Mouse (Mus musculus): Measurements from ENCODE around the gene Ppp1r16b. TPM values are rescaled to one million over a fixed set of nuclear protein-coding genes. Genes with fewer than 3 reads are reported as not detected.

The Ppp1r16b gene
- polyA plus RNA-seq (2017; shearing (Covaris generic)): 10 to 100 TPM; 48.1 to 50.0 TPM

GRCm38 (mm10) chr2:158665098-158665497 is at the start of gene Ppp1r16b:
TSS of gene Ppp1r16b (plus strand) at chr2:158665398.

GRCm38 (mm10) chr2:158624718-158625222 is 40.4 kb upstream of the Ppp1r16b start, which contains the start of gene Actr5:
TSS of gene Actr5 (plus strand) at chr2:158624888.

GRCm38 (mm10) chr2:158767742-158768339 is 102.6 kb downstream of the Ppp1r16b start, which contains the start of gene Fam83d:
TSS of gene Fam83d (plus strand) at chr2:158768093.

GRCm38 (mm10) chr2:158794494-158795004 is 129.4 kb downstream of the Ppp1r16b start, which contains the start of gene Dhx35:
TSS of gene Dhx35 (plus strand) at chr2:158794807.

Other genes starting within 250 kb of the Ppp1r16b start
- 1 to 10 TPM in 1 of 2 experiments, not detected in 1; 1.6 TPM for gene Adig, start 162.8 kb upstream of the Ppp1r16b start, polyA plus RNA-seq (2017; shearing (Covaris generic))
- under 1 TPM in 1 of 2 experiments, not detected in 1; 0.43 TPM for gene Arhgap40, start 152.6 kb upstream of the Ppp1r16b start, polyA plus RNA-seq (2017; shearing (Covaris generic))
- gene Slc32a1, start 54.6 kb upstream of the Ppp1r16b start, polyA plus RNA-seq (2017; shearing (Covaris generic)): not detected
- 10 to 100 TPM; 35.6 to 52.9 TPM for gene Actr5, start 40.5 kb upstream of the Ppp1r16b start, polyA plus RNA-seq (2017; shearing (Covaris generic))
- under 1 TPM; 0.20 to 0.94 TPM for gene Fam83d, start 102.7 kb downstream of the Ppp1r16b start, polyA plus RNA-seq (2017; shearing (Covaris generic))
- 10 to 100 TPM; 15.7 to 18.2 TPM for gene Dhx35, start 129.4 kb downstream of the Ppp1r16b start, polyA plus RNA-seq (2017; shearing (Covaris generic))